Mouse (Mus musculus): ENCODE measurements around the gene Atg2a. TPM values are rescaled to one million over a fixed set of nuclear protein-coding genes. Genes with fewer than 3 reads are reported as not detected.

The Atg2a gene
- polyA plus RNA-seq, 1 experiment from 2014 or later = 3.6 TPM

- peaks cover 4% of the 10 kb centered on the region; the same call in 1 of the 2 replicates for H3K4me1 ChIP-seq (replicated peaks; ENCODE audit: control insufficient read depth, insufficient read depth, low read length)
- peak overlapping the region; percentile 77 for H3K4me2 ChIP-seq (replicated peaks; ENCODE audit: low read depth)
- peak; percentile 60 for TF ChIP-seq CTCF (IDR thresholded peaks at IDR 0.05; ENCODE audit: low read depth)
- 39% methylated on average over 6 of the region's 6 CpGs for WGBS
- H3K27me3 ChIP-seq (replicated peaks; ENCODE audit: control insufficient read depth, insufficient read depth, low read length) = no peaks in the 10 kb centered on the region
- H3K9me3 ChIP-seq (ENCODE audit: control insufficient read depth) = no peaks in the 10 kb centered on the region
- peak overlapping the region; percentile 58; the same call in 1 of the 2 replicates for H3K9ac ChIP-seq (ENCODE audit: low read depth, low read length)
- no peak for ATAC-seq
- peak overlapping the region; percentile 99 for H3K27ac ChIP-seq (ENCODE audit: low read depth, low read length)
- peak overlapping the region; percentile 62 for H3K4me3 ChIP-seq (ENCODE audit: low read depth, low read length)
- peaks cover 16% of the 10 kb centered on the region for H3K36me3 ChIP-seq (ENCODE audit: control insufficient read depth, insufficient read depth)
Measured at GRCm38 (mm10) chr19:6265727-6266182, 24.3 kb downstream of the Atg2a start.

GRCm38 (mm10) chr19:6267306-6268169 lies 26.1 kb downstream of the Atg2a start:
- H3K9ac ChIP-seq (ENCODE audit: low read depth, low read length) = no peak overlapping the region
- H3K4me2 ChIP-seq (replicated peaks; ENCODE audit: low read depth) = no peak overlapping the region
- peaks cover 3% of the 10 kb centered on the region; the same call in 1 of the 2 replicates for H3K36me3 ChIP-seq (ENCODE audit: control insufficient read depth, insufficient read depth)
- 31% methylated on average over 11 of the region's 11 CpGs for WGBS
- peaks cover 5% of the 10 kb centered on the region for H3K4me1 ChIP-seq (replicated peaks; ENCODE audit: control insufficient read depth, insufficient read depth, low read length)
- peak overlapping the region; percentile 47 for H3K27ac ChIP-seq (ENCODE audit: low read depth, low read length)
- no peaks in the 10 kb centered on the region for H3K9me3 ChIP-seq (ENCODE audit: control insufficient read depth)
- no peak overlapping the region for H3K4me3 ChIP-seq (ENCODE audit: low read depth, low read length)
- H3K27me3 ChIP-seq (replicated peaks; ENCODE audit: control insufficient read depth, insufficient read depth, low read length) = no peaks in the 10 kb centered on the region
- ATAC-seq = no peak
- TF ChIP-seq CTCF (IDR thresholded peaks at IDR 0.05; ENCODE audit: low read depth) = no peak

- 0 out of 2 replicates have a peak, but pooled peaks have one; percentile 9 for ATAC-seq
- Histone ChIP-seq H3K4me2 (replicated peaks; ENCODE audit: low read depth) (no peak overlapping the region), H3K27me3 (replicated peaks; ENCODE audit: control insufficient read depth, insufficient read depth, low read length) (no peaks in the 10 kb centered on the region), H3K36me3 (ENCODE audit: control insufficient read depth, insufficient read depth) (peaks cover 3% of the 10 kb centered on the region; the same call in 1 of the 2 replicates), H3K4me1 (replicated peaks; ENCODE audit: control insufficient read depth, insufficient read depth, low read length) (peaks cover 4% of the 10 kb centered on the region), H3K4me3 (ENCODE audit: low read depth, low read length) (no peak overlapping the region), H3K9ac (ENCODE audit: low read depth, low read length) (no peak overlapping the region), H3K9me3 (ENCODE audit: control insufficient read depth) (no peaks in the 10 kb centered on the region), H3K27ac (ENCODE audit: low read depth, low read length) (peak overlapping the region; percentile 47)
- TF ChIP-seq CTCF (IDR thresholded peaks at IDR 0.05; ENCODE audit: low read depth) = peak; percentile 92
- 9% methylated on average over 8 of the region's 8 CpGs for WGBS
Measured at GRCm38 (mm10) chr19:6268170-6268528, 26.7 kb downstream of the Atg2a start.

- Histone ChIP-seq H3K27me3 (replicated peaks; ENCODE audit: control insufficient read depth, insufficient read depth, low read length) (no peaks in the 10 kb centered on the region), H3K4me2 (replicated peaks; ENCODE audit: low read depth) (no peak overlapping the region), H3K4me1 (replicated peaks; ENCODE audit: control insufficient read depth, insufficient read depth, low read length) (peaks cover 4% of the 10 kb centered on the region), H3K27ac (ENCODE audit: low read depth, low read length) (no peak overlapping the region), H3K36me3 (ENCODE audit: control insufficient read depth, insufficient read depth) (peaks cover 3% of the 10 kb centered on the region; the same call in 1 of the 2 replicates), H3K4me3 (ENCODE audit: low read depth, low read length) (no peak overlapping the region), H3K9me3 (ENCODE audit: control insufficient read depth) (no peaks in the 10 kb centered on the region), H3K9ac (ENCODE audit: low read depth, low read length) (no peak overlapping the region)
- TF ChIP-seq CTCF (IDR thresholded peaks at IDR 0.05; ENCODE audit: low read depth) = no peak
- no peak for ATAC-seq
- WGBS = 63% methylated on average over 7 of the region's 7 CpGs
Measured at GRCm38 (mm10) chr19:6268670-6269132, 27.2 kb downstream of the Atg2a start.

- H3K9ac ChIP-seq (ENCODE audit: low read depth, low read length) = no peak overlapping the region
- no peaks in the 10 kb centered on the region for H3K27me3 ChIP-seq (replicated peaks; ENCODE audit: control insufficient read depth, insufficient read depth, low read length)
- no peak overlapping the region for H3K4me3 ChIP-seq (ENCODE audit: low read depth, low read length)
- H3K9me3 ChIP-seq (ENCODE audit: control insufficient read depth) = no peaks in the 10 kb centered on the region
- H3K4me2 ChIP-seq (replicated peaks; ENCODE audit: low read depth) = 0 out of 2 replicates have a peak overlapping the region, but pooled peaks have one; percentile 9
- no peak for TF ChIP-seq CTCF (IDR thresholded peaks at IDR 0.05; ENCODE audit: low read depth)
- H3K36me3 ChIP-seq (ENCODE audit: control insufficient read depth, insufficient read depth) = peaks cover 3% of the 10 kb centered on the region; the same call in 1 of the 2 replicates
- peak overlapping the region; percentile 81 for H3K27ac ChIP-seq (ENCODE audit: low read depth, low read length)
- ATAC-seq = no peak
- peaks cover 4% of the 10 kb centered on the region for H3K4me1 ChIP-seq (replicated peaks; ENCODE audit: control insufficient read depth, insufficient read depth, low read length)
- 63% methylated on average over 8 of the region's 8 CpGs for WGBS
Measured at GRCm38 (mm10) chr19:6269798-6270475, 28.5 kb downstream of the Atg2a start.

- Histone ChIP-seq H3K36me3 (ENCODE audit: control insufficient read depth, insufficient read depth) (no peaks in the 10 kb centered on the region; the same call in 1 of the 2 replicates), H3K27ac (ENCODE audit: low read depth, low read length) (peak overlapping the region; percentile 81), H3K27me3 (replicated peaks; ENCODE audit: control insufficient read depth, insufficient read depth, low read length) (no peaks in the 10 kb centered on the region), H3K4me3 (ENCODE audit: low read depth, low read length) (no peak overlapping the region), H3K9me3 (ENCODE audit: control insufficient read depth) (no peaks in the 10 kb centered on the region), H3K4me1 (replicated peaks; ENCODE audit: control insufficient read depth, insufficient read depth, low read length) (peaks cover 4% of the 10 kb centered on the region), H3K4me2 (replicated peaks; ENCODE audit: low read depth) (no peak overlapping the region), H3K9ac (ENCODE audit: low read depth, low read length) (peak overlapping the region; percentile 13; the same call in 1 of the 2 replicates)
- 43% methylated on average over 9 of the region's 9 CpGs for WGBS
- ATAC-seq = no peak
- no peak for TF ChIP-seq CTCF (IDR thresholded peaks at IDR 0.05; ENCODE audit: low read depth)
Measured at GRCm38 (mm10) chr19:6270661-6271060, 29.2 kb downstream of the Atg2a start.
